Mouse (Mus musculus) megakaryocyte, embryonic 14.5 days (primary cell): ENCODE results near the gene Sapcd2.

Source experiments
- FLI1 ChIP-seq: IDR thresholded peaks from 2 replicates; pipeline ENCODE4 v1.6.1; 2012; ENCODE audit warnings: low read length, inconsistent platforms, mixed read lengths
- GATA1 ChIP-seq: IDR thresholded peaks from 3 replicates; pipeline ENCODE4 v1.6.1; 2012; ENCODE audit warnings: mixed read lengths, low read length, inconsistent platforms, borderline replicate concordance

GRCm38 (mm10) chr2:25427256-25427655 is 55.1 kb downstream of the Sapcd2 start:
- TF ChIP-seq GATA1 (no peak), FLI1 (no peak)
